Mouse (Mus musculus): Measurements from ENCODE around the gene Gad1. TPM values are rescaled to one million over a fixed set of nuclear protein-coding genes. Genes with fewer than 3 reads are reported as not detected.
"Not testable (repeated sequence)": the region's sequence is repeated elsewhere in the genome, so short reads cannot be mapped to it uniquely, and the experiment has no call there.

The Gad1 gene
- polyA plus RNA-seq (2015; fragmentation: Nextera tagmentation; extraction: Ambion mirVana) = 0.09 and 0.38 TPM in 2 replicates

DNA sequence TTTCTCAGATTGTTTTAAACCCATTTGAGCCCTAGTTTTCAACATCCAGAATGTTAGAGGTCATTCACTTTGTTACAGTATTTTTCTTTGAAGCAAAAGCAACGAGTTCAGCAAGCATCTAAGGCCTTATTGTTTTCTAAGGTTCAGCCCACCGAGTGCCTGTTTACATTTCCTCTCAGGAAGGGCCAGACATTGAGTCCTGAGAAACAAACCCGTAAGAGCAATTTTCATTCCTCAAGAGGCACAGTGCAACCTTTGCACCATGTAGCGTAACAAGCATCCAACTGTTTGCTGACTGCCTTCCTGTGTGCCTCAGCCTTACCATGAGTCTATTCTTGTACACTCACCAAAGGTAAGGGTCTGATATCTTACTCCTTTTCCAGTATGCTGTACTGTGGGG, at the start of gene Gad1:
Gene Gad1 (plus strand): TSS at position 301 of the 400 bp plus-strand sequence.
- H3K4me2 ChIP-seq = no peak within 1 kb of the TSS
- no peak within 1 kb of the TSS for H3K9ac ChIP-seq
- no peak within 1 kb of the TSS for H3K4me3 ChIP-seq
- H3K36me3 ChIP-seq = no peaks in the 10 kb centered on the region
- H3K9me3 ChIP-seq = no peaks in the 10 kb centered on the region
- no peak within 1 kb of the TSS for H3K27ac ChIP-seq
- H3K4me1 ChIP-seq = no peaks in the 10 kb centered on the region
- ATAC-seq (ENCODE audit: borderline replicate concordance, extremely low read depth, low FRiP score, low TSS enrichment) = no peak
- WGBS = 35% methylated on average over 4 of the region's 4 CpGs
- no peaks in the 10 kb centered on the region for H3K27me3 ChIP-seq

DNA sequence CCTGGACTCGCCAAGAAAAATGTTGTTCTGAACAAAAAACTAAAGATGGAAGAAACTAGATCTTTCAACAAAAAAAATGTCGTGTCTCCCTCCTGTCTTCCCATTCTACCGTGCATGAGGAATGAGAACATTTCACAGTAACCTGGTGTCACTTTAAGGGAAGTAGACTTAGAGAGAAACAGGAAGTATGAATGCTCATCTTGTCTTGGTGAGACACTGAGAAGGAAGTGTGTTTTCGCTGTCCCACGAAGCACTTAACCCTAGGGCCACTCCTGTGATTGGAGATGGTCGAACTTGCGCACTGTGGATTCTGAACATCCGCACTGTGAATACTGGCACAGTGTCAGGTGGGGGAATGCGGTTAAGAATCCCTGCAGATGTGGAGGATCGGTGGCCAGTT, 49.4 kb upstream of the Gad1 start:
- Histone ChIP-seq H3K27me3 (no peaks in the 10 kb centered on the region), H3K9ac (no peak overlapping the region), H3K9me3 (no peaks in the 10 kb centered on the region), H3K4me1 (peaks cover 38% of the 10 kb centered on the region), H3K27ac (no peak overlapping the region), H3K4me3 (no peak overlapping the region), H3K4me2 (no peak overlapping the region), H3K36me3 (no peaks in the 10 kb centered on the region)
- WGBS = 77% methylated on average over 10 of the region's 10 CpGs
- no peak for ATAC-seq (ENCODE audit: borderline replicate concordance, extremely low read depth, low FRiP score, low TSS enrichment)

DNA sequence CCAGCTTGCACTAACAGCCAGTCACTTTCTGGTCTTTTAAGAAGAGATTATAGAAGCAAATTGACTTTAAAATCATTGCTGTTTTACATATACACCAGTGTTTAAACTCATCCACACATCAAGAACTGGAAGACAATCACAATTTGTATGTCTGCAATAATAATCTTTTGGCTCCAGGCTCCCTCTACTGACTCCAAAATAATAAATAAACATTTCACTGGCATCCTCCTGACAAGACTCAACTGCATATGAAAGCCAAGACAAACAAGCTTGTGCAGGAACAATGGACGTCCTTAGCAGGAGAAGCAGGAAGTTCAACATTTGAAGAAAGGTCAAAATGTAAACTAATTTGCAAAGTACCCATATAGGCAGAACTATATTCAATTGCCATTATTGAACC, 47.6 kb upstream of the Gad1 start:
- no peak for ATAC-seq (ENCODE audit: borderline replicate concordance, extremely low read depth, low FRiP score, low TSS enrichment)
- Histone ChIP-seq H3K27ac (peak overlapping the region; percentile 90), H3K27me3 (no peaks in the 10 kb centered on the region), H3K9me3 (no peaks in the 10 kb centered on the region), H3K36me3 (no peaks in the 10 kb centered on the region), H3K4me1 (peaks cover 47% of the 10 kb centered on the region), H3K9ac (no peak overlapping the region), H3K4me2 (peak overlapping the region; percentile 28), H3K4me3 (no peak overlapping the region)
- WGBS = 2% methylated on average over 1 of the region's 1 CpGs

- Histone ChIP-seq H3K4me3 (no peak overlapping the region), H3K9ac (no peak overlapping the region), H3K36me3 (no peaks in the 10 kb centered on the region), H3K4me2 (peak overlapping the region; percentile 37), H3K27ac (peak overlapping the region; percentile 90), H3K4me1 (peaks cover 47% of the 10 kb centered on the region), H3K9me3 (no peaks in the 10 kb centered on the region), H3K27me3 (no peaks in the 10 kb centered on the region)
- ATAC-seq (ENCODE audit: borderline replicate concordance, extremely low read depth, low FRiP score, low TSS enrichment) = peak; percentile 12; the same call in 1 of the 2 replicates
- WGBS = 10% methylated on average over 4 of the region's 4 CpGs
These were observed 47.0 kb upstream of the Gad1 start for GRCm38 (mm10) chr2:70505896-70506295.

- Histone ChIP-seq H3K4me3 (no peak overlapping the region), H3K9me3 (no peaks in the 10 kb centered on the region), H3K4me1 (peaks cover 47% of the 10 kb centered on the region), H3K4me2 (peak overlapping the region; percentile 37; the same call in 1 of the 2 replicates), H3K36me3 (no peaks in the 10 kb centered on the region), H3K27ac (peak overlapping the region; percentile 90), H3K27me3 (no peaks in the 10 kb centered on the region), H3K9ac (no peak overlapping the region)
- no peak for ATAC-seq (ENCODE audit: borderline replicate concordance, extremely low read depth, low FRiP score, low TSS enrichment)
- WGBS = 23% methylated on average over 2 of the region's 2 CpGs
These were observed 46.5 kb upstream of the Gad1 start for GRCm38 (mm10) chr2:70506372-70506771.

GRCm38 (mm10) chr2:70508496-70508895, 44.4 kb upstream of the Gad1 start, which contains the start of gene Erich2:
Gene Erich2 (plus strand): TSS chr2:70508819.
- ATAC-seq (ENCODE audit: borderline replicate concordance, extremely low read depth, low FRiP score, low TSS enrichment) = peak; percentile 2; the same call in 1 of the 2 replicates
- WGBS = 10% methylated on average over 10 of the region's 10 CpGs
- Histone ChIP-seq H3K36me3 (no peaks in the 10 kb centered on the region), H3K4me1 (peaks cover 47% of the 10 kb centered on the region), H3K9ac (peak within 1 kb of the TSS; percentile 60), H3K4me3 (peak within 1 kb of the TSS; percentile 57), H3K27ac (peak within 1 kb of the TSS; percentile 80), H3K9me3 (no peaks in the 10 kb centered on the region), H3K4me2 (peak within 1 kb of the TSS; percentile 81), H3K27me3 (no peaks in the 10 kb centered on the region)

- Histone ChIP-seq H3K36me3 (no peaks in the 10 kb centered on the region), H3K4me1 (peaks cover 47% of the 10 kb centered on the region), H3K4me3 (peak overlapping the region; percentile 57), H3K9me3 (no peaks in the 10 kb centered on the region), H3K9ac (peak overlapping the region; percentile 60), H3K27me3 (no peaks in the 10 kb centered on the region), H3K4me2 (peak overlapping the region; percentile 81), H3K27ac (peak overlapping the region; percentile 80)
- ATAC-seq (ENCODE audit: borderline replicate concordance, extremely low read depth, low FRiP score, low TSS enrichment) = peak; percentile 97
- WGBS = under 1% methylated on average over 53 of the region's 56 CpGs
These were observed 43.7 kb upstream of the Gad1 start for GRCm38 (mm10) chr2:70509021-70509632.

- not testable (repeated sequence) for H3K9ac ChIP-seq; H3K9me3 ChIP-seq; ATAC-seq (ENCODE audit: borderline replicate concordance, extremely low read depth, low FRiP score, low TSS enrichment); H3K4me2 ChIP-seq; H3K27me3 ChIP-seq; H3K27ac ChIP-seq; H3K36me3 ChIP-seq; H3K4me3 ChIP-seq; H3K4me1 ChIP-seq
- 43% methylated on average over 7 of the region's 7 CpGs for WGBS
These were observed 14.6 kb upstream of the Gad1 start for GRCm38 (mm10) chr2:70538283-70538682.

GRCm38 (mm10) chr2:70550671-70551070, 2.2 kb upstream of the Gad1 start:
- Histone ChIP-seq H3K36me3 (no peaks in the 10 kb centered on the region), H3K9ac (no peak overlapping the region), H3K4me2 (no peak overlapping the region), H3K4me1 (no peaks in the 10 kb centered on the region), H3K4me3 (no peak overlapping the region), H3K27me3 (no peaks in the 10 kb centered on the region), H3K27ac (no peak overlapping the region), H3K9me3 (no peaks in the 10 kb centered on the region)
- WGBS = 44% methylated on average over 6 of the region's 6 CpGs
- no peak for ATAC-seq (ENCODE audit: borderline replicate concordance, extremely low read depth, low FRiP score, low TSS enrichment)

DNA sequence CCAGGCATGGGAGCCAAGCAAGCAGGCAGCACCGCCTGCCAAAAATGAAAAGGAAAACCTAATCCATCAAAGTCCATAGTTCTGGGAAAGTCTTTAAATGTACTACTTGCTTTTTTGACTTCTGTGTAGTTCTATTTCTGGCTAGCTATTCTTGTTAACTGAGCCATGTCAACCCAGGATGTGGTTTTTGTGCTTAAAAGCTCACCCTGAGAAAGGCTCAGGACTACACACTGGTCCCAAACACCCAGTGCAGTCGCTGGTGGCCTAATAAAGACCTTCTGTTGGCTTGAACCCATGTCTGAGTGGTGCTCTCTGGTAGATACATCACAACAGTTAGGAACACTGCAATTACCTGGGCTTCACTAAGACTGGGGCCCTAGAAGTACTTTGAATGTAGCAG, 1.4 kb upstream of the Gad1 start:
- WGBS = 75% methylated on average over 2 of the region's 2 CpGs
- no peak for ATAC-seq (ENCODE audit: borderline replicate concordance, extremely low read depth, low FRiP score, low TSS enrichment)

DNA sequence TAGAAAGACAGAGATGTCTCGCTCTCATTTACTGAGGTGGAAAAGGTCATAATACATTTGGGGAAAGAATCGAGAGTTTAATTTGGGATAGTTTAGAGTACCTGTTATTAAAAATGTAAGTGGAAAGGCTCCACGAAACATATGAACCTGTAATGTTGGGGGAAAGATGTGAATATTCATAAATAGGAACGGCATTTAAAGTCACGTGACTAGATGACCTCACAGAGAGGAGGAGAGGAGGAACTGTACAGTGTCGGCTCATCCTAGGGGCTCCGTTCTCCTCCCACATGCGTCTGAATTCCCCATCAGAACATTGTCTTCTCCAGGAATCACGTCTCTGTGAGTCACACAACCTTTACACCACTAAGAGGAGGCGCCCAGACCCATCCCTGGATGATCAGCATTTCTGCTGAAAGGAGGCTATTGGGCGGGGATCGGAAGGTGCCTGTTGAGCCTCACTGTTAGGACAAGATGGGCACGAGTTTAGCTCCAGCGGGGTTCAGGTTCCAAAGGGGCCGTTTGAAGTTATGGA, 739 bp upstream of the Gad1 start:
- H3K27ac ChIP-seq = no peak overlapping the region
- 79% methylated on average over 15 of the region's 15 CpGs for WGBS
- no peak for ATAC-seq (ENCODE audit: borderline replicate concordance, extremely low read depth, low FRiP score, low TSS enrichment)
- H3K9me3 ChIP-seq = no peaks in the 10 kb centered on the region
- no peak overlapping the region for H3K4me2 ChIP-seq
- H3K36me3 ChIP-seq = no peaks in the 10 kb centered on the region
- no peaks in the 10 kb centered on the region for H3K27me3 ChIP-seq
- no peak overlapping the region for H3K9ac ChIP-seq
- H3K4me1 ChIP-seq = no peaks in the 10 kb centered on the region
- H3K4me3 ChIP-seq = no peak overlapping the region

More for the DNA sequence above, 1.4 kb upstream of the Gad1 start:
- Histone ChIP-seq H3K27ac (no peak overlapping the region), H3K27me3 (no peaks in the 10 kb centered on the region), H3K4me3 (no peak overlapping the region), H3K4me1 (no peaks in the 10 kb centered on the region), H3K9me3 (no peaks in the 10 kb centered on the region), H3K36me3 (no peaks in the 10 kb centered on the region), H3K9ac (no peak overlapping the region), H3K4me2 (no peak overlapping the region)

- no peak for ATAC-seq (ENCODE audit: borderline replicate concordance, extremely low read depth, low FRiP score, low TSS enrichment)
- Histone ChIP-seq H3K4me2 (no peak overlapping the region), H3K4me1 (no peaks in the 10 kb centered on the region), H3K27me3 (peaks cover 4% of the 10 kb centered on the region), H3K9ac (no peak overlapping the region), H3K4me3 (no peak overlapping the region), H3K27ac (no peak overlapping the region), H3K36me3 (no peaks in the 10 kb centered on the region), H3K9me3 (no peaks in the 10 kb centered on the region)
- 78% methylated on average over 3 of the region's 3 CpGs for WGBS
These were observed 954 bp downstream of the Gad1 start for GRCm38 (mm10) chr2:70553826-70554225.

All from lung, embryonic 15.5 days (tissue).